In the genomic region with DNA sequence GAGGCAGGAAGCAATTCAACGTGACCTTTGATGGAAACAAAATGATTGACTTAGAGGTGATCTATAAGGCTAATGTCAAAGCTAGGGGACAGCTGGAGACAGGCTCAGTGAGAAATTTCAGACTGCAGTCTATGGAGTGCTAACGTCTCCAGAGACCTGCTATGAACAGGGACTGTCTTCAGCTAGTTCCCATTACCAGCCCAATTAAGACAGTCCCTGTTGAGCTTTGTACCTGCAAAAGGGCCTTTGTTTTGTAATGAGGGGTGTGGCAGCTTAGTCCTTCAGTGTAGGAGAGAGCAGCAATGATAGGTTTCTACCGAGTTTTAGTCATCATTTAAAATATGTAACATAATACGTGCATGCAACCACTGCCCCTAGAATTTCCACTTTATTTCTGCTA, we compare ENCODE assay signal across 28 mouse cellular contexts.
DNase-seq lines count a peak whose midpoint lies in the region; ATAC-seq and TF ChIP-seq lines count a peak whose summit lies in the region.
"Had no signal": no experiment of that assay in that cellular context is flagged by ENCODE, and none has a peak within 500 bp of the region (broad histone marks: within the 10 kb centered on the region; RNA-seq: fewer than 3 reads in every experiment).

No protein-coding gene starts in this region.

- no peaks in the 10 kb centered on the region for H3K36me3 ChIP-seq in kidney, embryonic 16.5 days (ENCODE audit: insufficient read depth, low read length)
- no peaks in the 10 kb centered on the region for H3K36me3 ChIP-seq in ES-E14 (ENCODE audit: control insufficient read depth, insufficient read depth, low read length, poor library complexity, severe bottlenecking)
- H3K36me3 ChIP-seq in intestine, embryonic 16.5 days (ENCODE audit: control insufficient read depth, insufficient read depth, low read length), result no peaks in the 10 kb centered on the region
- H3K36me3 ChIP-seq: forebrain, embryonic 10.5 days; G1E; heart, embryonic 13.5 days; hindbrain, embryonic 10.5 days; hindbrain, embryonic 15.5 days; limb, embryonic 13.5 days; lung, embryonic 15.5 days; midbrain, embryonic 10.5 days had no signal

- H3K9ac ChIP-seq in kidney, embryonic 16.5 days (replicated peaks; ENCODE audit: low read length), result no peak overlapping the region
- H3K9ac ChIP-seq in ES-E14 (ENCODE audit: insufficient read depth, low read depth, low read length, poor library complexity, severe bottlenecking), result no peak overlapping the region
- no peak overlapping the region for H3K9ac ChIP-seq in intestine, embryonic 16.5 days (ENCODE audit: low read depth, low read length)
- H3K9ac ChIP-seq: forebrain, postnatal 0 days; heart, embryonic 13.5 days; hindbrain, embryonic 15.5 days; limb, embryonic 13.5 days; lung, embryonic 15.5 days had no signal

- in situ Hi-C loops in ES-E14 (cut with MboI; ENCODE audit: low sequenced_read_pairs in 2 of 2, unreplicated experiment in 2 of 2), result no loop called here

- no peak for DNase-seq in kidney, adult 8-10 months
- DNase-seq in ES-CJ7 (ENCODE audit: low read depth, low spot score) (peak; percentile 54), ES-E14 (ENCODE audit: low read depth, low spot score) (peak; percentile 12)
- DNase-seq in left cerebral cortex, adult 18-20 months (ENCODE audit: low spot score in 2 of 2), result no peak
- no peak for DNase-seq in right cerebral cortex, postnatal 14 days
- DNase-seq: adrenal gland, postnatal 25 days; B cell, adult 2 months; cerebellum, adult 18-20 months; cerebellum, postnatal 10 days; forebrain, postnatal 0 days; heart, adult 2 months; heart, postnatal 14 days; thymus, adult 2 months; thymus, postnatal 4 days had no signal

- H3K4me1 ChIP-seq in kidney, embryonic 16.5 days (ENCODE audit: insufficient read depth, low read length), result peaks cover 13% of the 10 kb centered on the region
- no peaks in the 10 kb centered on the region; a peak in 1 of 4 replicates for H3K4me1 ChIP-seq in ES-E14 (ENCODE audit: control insufficient read depth in 2 of 2, insufficient read depth in 2 of 2, low read length in 2 of 2, poor library complexity in 1 of 2)
- peaks cover 18% of the 10 kb centered on the region for H3K4me1 ChIP-seq in intestine, embryonic 16.5 days (ENCODE audit: control insufficient read depth, insufficient read depth, low read length)

- ATAC-seq in kidney, embryonic 16.5 days (ENCODE audit: low FRiP score, low TSS enrichment), result no peak
- peak; percentile 75 for ATAC-seq in intestine, embryonic 16.5 days
- ATAC-seq: forebrain, postnatal 0 days; inflammation-experienced regulatory T-cells, adult 6 months had no signal

- H3K27me3 ChIP-seq in kidney, embryonic 16.5 days (ENCODE audit: insufficient read depth, low read length), result no peaks in the 10 kb centered on the region
- H3K27me3 ChIP-seq in intestine, embryonic 16.5 days (replicated peaks; ENCODE audit: control insufficient read depth, insufficient read depth, low read length), result no peaks in the 10 kb centered on the region
- H3K27me3 ChIP-seq: heart, embryonic 13.5 days; hindbrain, embryonic 15.5 days; limb, embryonic 13.5 days; lung, embryonic 15.5 days had no signal

- WGBS in kidney, embryonic 16.5 days, result 35% methylated on average over 4 of the region's 4 CpGs
- WGBS in intestine, embryonic 16.5 days, result 46% methylated on average over 4 of the region's 4 CpGs

- no peaks in the 10 kb centered on the region for H3K9me3 ChIP-seq in kidney, embryonic 16.5 days (ENCODE audit: low read length)
- no peaks in the 10 kb centered on the region for H3K9me3 ChIP-seq in ES-E14 (ENCODE audit: control insufficient read depth, insufficient read depth, low read depth, low read length)
- H3K9me3 ChIP-seq in intestine, embryonic 16.5 days (ENCODE audit: control insufficient read depth, low read length), result no peaks in the 10 kb centered on the region
- H3K9me3 ChIP-seq: forebrain, embryonic 10.5 days; heart, embryonic 13.5 days; hindbrain, embryonic 10.5 days; hindbrain, embryonic 15.5 days; limb, embryonic 13.5 days; lung, embryonic 15.5 days; midbrain, embryonic 10.5 days had no signal

- H3K27ac ChIP-seq in kidney, embryonic 16.5 days (ENCODE audit: low read length), result peak overlapping the region; percentile 54; the same call in 1 of the 2 replicates
- H3K27ac ChIP-seq in ES-E14 (ENCODE audit: insufficient read depth, low read depth, low read length, poor library complexity, severe bottlenecking), result no peak overlapping the region
- H3K27ac ChIP-seq in intestine, embryonic 16.5 days (ENCODE audit: low read length), result peak overlapping the region; percentile 76
- H3K27ac ChIP-seq: forebrain, embryonic 10.5 days; heart, adult 2 months; heart, embryonic 13.5 days; hindbrain, embryonic 10.5 days; hindbrain, embryonic 15.5 days; layer of hippocampus, adult 2 months; limb, embryonic 13.5 days; lung, embryonic 15.5 days; midbrain, embryonic 10.5 days had no signal

- H3K4me2 ChIP-seq in kidney, embryonic 16.5 days (replicated peaks; ENCODE audit: low read depth, low read length), result no peak overlapping the region
- 0 out of 2 replicates have a peak overlapping the region, but pooled peaks have one; percentile 16 for H3K4me2 ChIP-seq in intestine, embryonic 16.5 days (ENCODE audit: low read depth, low read length)
- H3K4me2 ChIP-seq: heart, embryonic 13.5 days; hindbrain, embryonic 15.5 days; limb, embryonic 13.5 days; liver, embryonic 11.5 days; lung, embryonic 15.5 days had no signal

- H3K4me3 ChIP-seq in kidney, embryonic 16.5 days (ENCODE audit: low read length), result no peak overlapping the region
- H3K4me3 ChIP-seq in ES-E14 (ENCODE audit: insufficient read depth in 1 of 2, low read depth in 1 of 2, low read length in 2 of 2, poor library complexity in 1 of 2, severe bottlenecking in 1 of 2), result no peak overlapping the region
- H3K4me3 ChIP-seq in intestine, embryonic 16.5 days (ENCODE audit: low read length), result no peak overlapping the region
- H3K4me3 ChIP-seq: forebrain, embryonic 10.5 days; heart, adult 2 months; heart, embryonic 13.5 days; hindbrain, embryonic 10.5 days; hindbrain, embryonic 15.5 days; layer of hippocampus, adult 2 months; limb, embryonic 13.5 days; lung, embryonic 15.5 days; midbrain, embryonic 10.5 days; myocyte had no signal

TF ChIP-seq in ES-E14, 5 proteins besides CTCF, POLR2A, EP300 and RAD21:
- TF ChIP-seq CHD2 (IDR thresholded peaks at IDR 0.05; ENCODE audit: low read depth, low read length) (no peak), ZNF384 (IDR thresholded peaks at IDR 0.05; ENCODE audit: low read depth, low read length) (no peak), MAFK (IDR thresholded peaks at IDR 0.05; ENCODE audit: insufficient read depth, low read depth, low read length) (no peak), HCFC1 (IDR thresholded peaks at IDR 0.05; ENCODE audit: borderline replicate concordance, insufficient read depth, low read length) (no peak), ZC3H11A (IDR thresholded peaks at IDR 0.05; ENCODE audit: borderline replicate concordance, low read depth, low read length) (no peak)
TF ChIP-seq in ES-E14: peak in this region for 0.

Comparison
In these comparisons a context has a peak if more than half of its experiments do, and no peak if none do; other contexts are left out.
1. DNase-seq: peak in ES-CJ7 (single experiment) and ES-E14 (single experiment); none in kidney, adult 8-10 months (0 of 2), left cerebral cortex, adult 18-20 months (0 of 2) and right cerebral cortex, postnatal 14 days (single experiment).